Mouse (Mus musculus) lung, postnatal 0 days (tissue): Measurements from ENCODE around the gene Sbk1.

Source experiments
- CTCF ChIP-seq: IDR thresholded peaks from 2 replicates; pipeline ENCODE4 v1.5.1; 2016; ENCODE audit warnings: antibody characterized with exemption, mild to moderate bottlenecking
- EP300 ChIP-seq: IDR thresholded peaks from 2 replicates; pipeline ENCODE4 v1.6.1; 2016; ENCODE audit warnings: antibody characterized with exemption, mild to moderate bottlenecking, control low read depth

GRCm38 (mm10) chr7:126332691-126333090, 60.3 kb downstream of the Sbk1 start:
- TF ChIP-seq CTCF (peak; percentile 23; the same call in 1 of the 2 replicates), EP300 (no peak)
